Mouse (Mus musculus): Measurements from ENCODE around the gene Calm3. TPM values are rescaled to one million over a fixed set of nuclear protein-coding genes. Genes with fewer than 3 reads are reported as not detected.

Gene Calm3
- polyA plus RNA-seq, 1 experiment from 2014 or later, result 295 TPM

GRCm38 (mm10) chr7:16900526-16900925, 23.4 kb downstream of the Calm3 start:
- no peaks in the 10 kb centered on the region for H3K36me3 ChIP-seq (ENCODE audit: control insufficient read depth, insufficient read depth, low read length)
- no peaks in the 10 kb centered on the region for H3K27me3 ChIP-seq (ENCODE audit: control insufficient read depth, insufficient read depth, low read length)
- H3K27ac ChIP-seq (ENCODE audit: low read depth, low read length), result no peak overlapping the region
- DNase-seq (ENCODE audit: low spot score, missing footprints), result no peak
- 17% methylated on average over 5 of the region's 5 CpGs for WGBS
- H3K4me3 ChIP-seq (ENCODE audit: low read depth, low read length), result no peak overlapping the region
- peaks cover 8% of the 10 kb centered on the region for H3K4me1 ChIP-seq (ENCODE audit: control insufficient read depth, insufficient read depth, low read length)
- H3K9me3 ChIP-seq (ENCODE audit: control insufficient read depth, low read length), result no peaks in the 10 kb centered on the region
- peak; percentile 26; the same call in 1 of the 2 replicates for ATAC-seq (ENCODE audit: low FRiP score)
- H3K4me2 ChIP-seq, result no peak overlapping the region
- H3K9ac ChIP-seq (ENCODE audit: low read length), result 0 out of 2 replicates have a peak overlapping the region, but pooled peaks have one; percentile 25

- no peak for DNase-seq (ENCODE audit: low spot score, missing footprints)
- Histone ChIP-seq H3K4me3 (ENCODE audit: low read depth, low read length) (peak overlapping the region; percentile 14; the same call in 1 of the 2 replicates), H3K27ac (ENCODE audit: low read depth, low read length) (no peak overlapping the region), H3K9me3 (ENCODE audit: control insufficient read depth, low read length) (no peaks in the 10 kb centered on the region), H3K27me3 (ENCODE audit: control insufficient read depth, insufficient read depth, low read length) (peaks cover 28% of the 10 kb centered on the region), H3K4me1 (ENCODE audit: control insufficient read depth, insufficient read depth, low read length) (peaks cover 25% of the 10 kb centered on the region), H3K36me3 (ENCODE audit: control insufficient read depth, insufficient read depth, low read length) (no peaks in the 10 kb centered on the region), H3K9ac (ENCODE audit: low read length) (peak overlapping the region; percentile 24; the same call in 1 of the 2 replicates), H3K4me2 (peak overlapping the region; percentile 45)
- ATAC-seq (ENCODE audit: low FRiP score), result no peak
- 33% methylated on average over 10 of the region's 10 CpGs for WGBS
These were observed 28.4 kb downstream of the Calm3 start for GRCm38 (mm10) chr7:16895511-16895910.

DNA sequence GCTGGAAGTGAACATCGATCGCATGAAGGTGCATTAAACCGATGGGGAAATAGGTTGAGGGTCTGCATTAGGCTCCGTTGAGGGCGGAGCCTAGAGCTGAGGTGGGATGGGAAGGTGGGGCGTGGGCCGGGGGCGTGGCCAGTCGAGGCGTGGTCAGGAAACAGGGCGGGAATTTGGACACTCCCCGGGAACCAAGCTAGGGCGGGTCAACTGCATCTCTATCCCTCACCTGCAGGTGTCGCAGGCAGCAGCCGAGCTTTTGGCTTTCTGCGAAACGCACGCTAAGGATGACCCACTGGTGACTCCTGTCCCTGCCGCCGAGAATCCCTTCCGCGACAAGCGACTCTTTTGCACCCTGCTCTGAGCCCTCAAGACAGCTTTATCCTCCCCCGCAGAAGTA, 28.9 kb downstream of the Calm3 start:
- Histone ChIP-seq H3K4me1 (ENCODE audit: control insufficient read depth, insufficient read depth, low read length) (peaks cover 22% of the 10 kb centered on the region), H3K27me3 (ENCODE audit: control insufficient read depth, insufficient read depth, low read length) (peaks cover 31% of the 10 kb centered on the region), H3K27ac (ENCODE audit: low read depth, low read length) (no peak overlapping the region), H3K9ac (ENCODE audit: low read length) (peak overlapping the region; percentile 24; the same call in 1 of the 2 replicates), H3K9me3 (ENCODE audit: control insufficient read depth, low read length) (no peaks in the 10 kb centered on the region), H3K36me3 (ENCODE audit: control insufficient read depth, insufficient read depth, low read length) (no peaks in the 10 kb centered on the region), H3K4me3 (ENCODE audit: low read depth, low read length) (peak overlapping the region; percentile 14; the same call in 1 of the 2 replicates), H3K4me2 (peak overlapping the region; percentile 45)
- WGBS, result under 1% methylated on average over 24 of the region's 24 CpGs
- DNase-seq (ENCODE audit: low spot score, missing footprints), result peak; percentile 98
- peak; percentile 60 for ATAC-seq (ENCODE audit: low FRiP score)

DNA sequence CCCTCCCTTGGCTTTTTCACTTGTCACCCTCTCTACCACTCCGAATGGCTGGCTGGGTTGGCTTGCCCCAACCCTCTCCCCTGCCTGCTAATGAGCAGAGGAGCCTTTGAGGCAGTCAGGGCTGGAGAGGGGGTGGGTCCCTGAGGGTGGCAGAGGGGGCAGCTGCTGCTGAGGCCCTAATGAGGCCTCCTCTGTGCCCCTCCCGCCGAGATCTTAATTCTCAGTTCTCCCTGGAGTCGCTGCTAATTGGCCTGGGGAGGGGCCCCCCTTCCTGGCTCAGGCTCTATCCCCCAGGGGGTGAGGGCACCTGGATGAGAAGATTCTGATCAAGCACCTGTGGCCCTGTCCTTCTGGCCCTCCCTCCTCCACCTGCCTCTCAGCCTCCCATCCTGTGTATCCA, 29.6 kb downstream of the Calm3 start:
- Histone ChIP-seq H3K4me1 (ENCODE audit: control insufficient read depth, insufficient read depth, low read length) (peaks cover 22% of the 10 kb centered on the region), H3K9me3 (ENCODE audit: control insufficient read depth, low read length) (no peaks in the 10 kb centered on the region), H3K36me3 (ENCODE audit: control insufficient read depth, insufficient read depth, low read length) (no peaks in the 10 kb centered on the region), H3K27ac (ENCODE audit: low read depth, low read length) (no peak overlapping the region), H3K4me2 (peak overlapping the region; percentile 45), H3K27me3 (ENCODE audit: control insufficient read depth, insufficient read depth, low read length) (peaks cover 31% of the 10 kb centered on the region), H3K4me3 (ENCODE audit: low read depth, low read length) (no peak overlapping the region), H3K9ac (ENCODE audit: low read length) (no peak overlapping the region)
- no peak for DNase-seq (ENCODE audit: low spot score, missing footprints)
- WGBS, result 0% methylated on average over 4 of the region's 4 CpGs
- peak; percentile 23 for ATAC-seq (ENCODE audit: low FRiP score)

DNA sequence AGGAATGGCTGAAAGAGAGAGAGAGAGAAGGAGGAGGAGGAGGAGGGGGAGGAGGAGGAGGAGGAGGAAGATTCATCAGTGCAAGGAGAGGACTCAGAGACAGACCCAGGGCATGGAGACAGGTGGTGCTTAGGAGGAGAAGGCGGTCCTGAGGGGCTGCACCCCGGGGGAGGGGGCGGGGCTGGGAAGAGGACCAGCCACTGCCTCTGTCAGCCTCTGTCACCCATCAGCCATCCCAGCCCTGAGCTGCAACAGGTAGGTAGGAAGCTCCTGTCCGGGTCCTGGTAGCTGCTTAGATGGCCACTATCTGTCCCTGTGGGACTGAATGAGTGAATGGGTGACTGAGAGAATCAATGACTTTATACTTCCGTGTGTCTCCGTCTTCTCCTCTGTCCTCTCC, 30.3 kb downstream of the Calm3 start:
- ATAC-seq (ENCODE audit: low FRiP score) (no peak), DNase-seq (ENCODE audit: low spot score, missing footprints) (no peak)
- H3K27ac ChIP-seq (ENCODE audit: low read depth, low read length), result no peak overlapping the region
- no peaks in the 10 kb centered on the region for H3K36me3 ChIP-seq (ENCODE audit: control insufficient read depth, insufficient read depth, low read length)
- H3K9me3 ChIP-seq (ENCODE audit: control insufficient read depth, low read length), result no peaks in the 10 kb centered on the region
- H3K9ac ChIP-seq (ENCODE audit: low read length), result no peak overlapping the region
- WGBS, result 9% methylated on average over 6 of the region's 6 CpGs
- peaks cover 22% of the 10 kb centered on the region for H3K4me1 ChIP-seq (ENCODE audit: control insufficient read depth, insufficient read depth, low read length)
- no peak overlapping the region for H3K4me3 ChIP-seq (ENCODE audit: low read depth, low read length)
- peak overlapping the region; percentile 14; the same call in 1 of the 2 replicates for H3K4me2 ChIP-seq
- H3K27me3 ChIP-seq (ENCODE audit: control insufficient read depth, insufficient read depth, low read length), result peaks cover 31% of the 10 kb centered on the region

DNA sequence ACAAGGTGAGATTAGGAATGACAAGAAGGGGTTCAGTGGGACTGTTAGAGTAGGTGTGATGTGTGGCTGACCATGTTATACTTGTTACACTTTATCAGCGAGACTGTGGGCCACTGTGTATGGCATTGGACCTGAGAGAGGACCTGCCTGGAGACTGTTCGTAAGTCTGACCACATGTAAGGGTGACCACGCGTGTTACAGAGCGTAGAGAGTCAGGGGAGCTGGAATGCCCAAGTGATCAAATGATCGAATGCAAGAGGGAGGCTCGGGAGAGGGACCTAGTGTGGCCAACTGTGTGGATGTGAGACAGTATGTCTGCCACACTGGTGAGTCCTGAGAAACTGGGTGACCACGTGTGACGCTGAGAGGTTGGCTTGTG, 31.6 kb downstream of the Calm3 start:
- no peaks in the 10 kb centered on the region for H3K9me3 ChIP-seq (ENCODE audit: control insufficient read depth, low read length)
- no peak overlapping the region for H3K27ac ChIP-seq (ENCODE audit: low read depth, low read length)
- peaks cover 22% of the 10 kb centered on the region for H3K4me1 ChIP-seq (ENCODE audit: control insufficient read depth, insufficient read depth, low read length)
- DNase-seq (ENCODE audit: low spot score, missing footprints) (no peak), ATAC-seq (ENCODE audit: low FRiP score) (peak; percentile 29)
- WGBS, result 46% methylated on average over 9 of the region's 9 CpGs
- no peak overlapping the region for H3K9ac ChIP-seq (ENCODE audit: low read length)
- H3K4me2 ChIP-seq, result no peak overlapping the region
- peaks cover 35% of the 10 kb centered on the region for H3K27me3 ChIP-seq (ENCODE audit: control insufficient read depth, insufficient read depth, low read length)
- no peaks in the 10 kb centered on the region for H3K36me3 ChIP-seq (ENCODE audit: control insufficient read depth, insufficient read depth, low read length)
- no peak overlapping the region for H3K4me3 ChIP-seq (ENCODE audit: low read depth, low read length)

DNA sequence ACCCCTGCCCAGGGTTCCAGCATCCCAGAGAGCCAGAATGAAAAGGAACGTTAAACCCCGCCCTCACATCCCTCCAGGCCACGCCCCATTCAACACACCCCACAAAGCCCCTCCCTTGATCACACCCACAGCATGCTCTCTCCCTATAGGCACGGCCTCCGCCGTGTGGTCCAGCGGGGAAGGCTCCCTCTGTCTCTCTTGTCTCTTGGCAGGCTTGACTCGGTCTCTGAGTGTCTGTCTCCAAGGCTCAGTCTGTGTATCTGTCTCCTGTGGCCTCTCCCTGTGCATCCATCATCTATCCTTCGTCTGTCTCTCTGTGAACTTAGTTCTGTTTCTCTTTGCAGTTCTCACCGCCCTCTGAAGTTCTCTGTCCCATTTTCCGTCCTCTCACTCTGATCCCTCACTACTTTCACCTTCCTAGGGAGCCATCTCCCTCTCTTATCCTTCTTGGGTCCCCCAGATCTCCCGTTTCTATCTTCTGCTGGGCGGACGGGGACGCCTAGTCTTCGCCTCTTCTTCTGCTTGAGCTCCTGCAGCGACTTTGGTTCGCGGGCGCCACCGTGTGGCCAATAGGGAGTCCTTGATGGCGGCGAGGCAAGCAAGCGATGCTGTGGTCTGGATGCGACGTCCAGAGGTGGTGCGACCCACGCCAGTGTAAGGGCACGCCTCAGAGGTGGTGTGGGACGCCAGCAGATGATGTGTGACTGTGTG, 32.1 kb downstream of the Calm3 start, which contains the start of gene Gng8:
TSS of gene Gng8 (plus strand) at position 146 of the 711 bp plus-strand sequence.
- Histone ChIP-seq H3K36me3 (ENCODE audit: control insufficient read depth, insufficient read depth, low read length) (no peaks in the 10 kb centered on the region), H3K27ac (ENCODE audit: low read depth, low read length) (peak within 1 kb of the TSS; percentile 17; the same call in 1 of the 2 replicates), H3K9me3 (ENCODE audit: control insufficient read depth, low read length) (no peaks in the 10 kb centered on the region), H3K4me2 (peak within 1 kb of the TSS; percentile 45), H3K4me1 (ENCODE audit: control insufficient read depth, insufficient read depth, low read length) (peaks cover 22% of the 10 kb centered on the region), H3K9ac (ENCODE audit: low read length) (peak within 1 kb of the TSS; percentile 44), H3K4me3 (ENCODE audit: low read depth, low read length) (peak within 1 kb of the TSS; percentile 17; the same call in 1 of the 2 replicates), H3K27me3 (ENCODE audit: control insufficient read depth, insufficient read depth, low read length) (peaks cover 38% of the 10 kb centered on the region)
- DNase-seq (ENCODE audit: low spot score, missing footprints) (peak; percentile 99), ATAC-seq (ENCODE audit: low FRiP score) (peak; percentile 82)
- under 1% methylated on average over 30 of the region's 30 CpGs for WGBS

GRCm38 (mm10) chr7:16890944-16891343, 33.0 kb downstream of the Calm3 start:
- Histone ChIP-seq H3K4me3 (ENCODE audit: low read depth, low read length) (peak overlapping the region; percentile 4; the same call in 1 of the 2 replicates), H3K36me3 (ENCODE audit: control insufficient read depth, insufficient read depth, low read length) (peaks cover 5% of the 10 kb centered on the region; the same call in 1 of the 2 replicates), H3K27ac (ENCODE audit: low read depth, low read length) (no peak overlapping the region; the same call in 1 of the 2 replicates), H3K9me3 (ENCODE audit: control insufficient read depth, low read length) (peaks cover 3% of the 10 kb centered on the region; the same call in 1 of the 2 replicates), H3K27me3 (ENCODE audit: control insufficient read depth, insufficient read depth, low read length) (peaks cover 46% of the 10 kb centered on the region), H3K4me2 (peak overlapping the region; percentile 45), H3K4me1 (ENCODE audit: control insufficient read depth, insufficient read depth, low read length) (peaks cover 22% of the 10 kb centered on the region), H3K9ac (ENCODE audit: low read length) (peak overlapping the region; percentile 27)
- WGBS, result 2% methylated on average over 19 of the region's 23 CpGs
- ATAC-seq (ENCODE audit: low FRiP score), result no peak
- DNase-seq (ENCODE audit: low spot score, missing footprints), result peak; percentile 91

DNA sequence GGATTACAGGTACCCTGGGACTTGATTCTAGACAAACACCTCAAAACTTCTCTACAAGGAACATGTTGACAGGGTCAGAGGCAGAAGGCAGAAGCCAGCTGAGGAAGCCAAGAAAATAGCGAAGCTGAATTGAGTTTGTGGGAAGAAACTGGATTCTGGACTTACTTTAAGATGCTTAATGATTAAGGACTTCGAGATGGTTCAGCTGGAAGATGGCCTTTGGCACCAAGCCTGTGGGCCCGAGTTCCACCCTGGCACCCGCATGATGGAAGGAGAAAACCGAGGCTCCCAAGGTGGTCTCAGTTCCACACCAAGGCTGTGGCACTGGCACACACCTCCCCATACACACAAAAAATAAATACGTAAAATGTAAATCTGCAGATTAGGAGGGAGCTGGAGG, 33.4 kb downstream of the Calm3 start:
- Histone ChIP-seq H3K4me2 (peak overlapping the region; percentile 45; the same call in 1 of the 2 replicates), H3K4me1 (ENCODE audit: control insufficient read depth, insufficient read depth, low read length) (peaks cover 21% of the 10 kb centered on the region), H3K27me3 (ENCODE audit: control insufficient read depth, insufficient read depth, low read length) (peaks cover 50% of the 10 kb centered on the region), H3K9me3 (ENCODE audit: control insufficient read depth, low read length) (peaks cover 7% of the 10 kb centered on the region), H3K9ac (ENCODE audit: low read length) (peak overlapping the region; percentile 27), H3K27ac (ENCODE audit: low read depth, low read length) (no peak overlapping the region), H3K4me3 (ENCODE audit: low read depth, low read length) (0 out of 2 replicates have a peak overlapping the region, but pooled peaks have one; percentile 4), H3K36me3 (ENCODE audit: control insufficient read depth, insufficient read depth, low read length) (peaks cover 7% of the 10 kb centered on the region; the same call in 1 of the 2 replicates)
- WGBS, result 39% methylated on average over 6 of the region's 6 CpGs
- DNase-seq (ENCODE audit: low spot score, missing footprints), result no peak
- ATAC-seq (ENCODE audit: low FRiP score), result no peak
